Mouse (Mus musculus) forebrain, embryonic 14.5 days (tissue): ENCODE measurements around the gene 4930564D02Rik. TPM values are rescaled to one million over a fixed set of nuclear protein-coding genes. Genes with fewer than 3 reads are reported as not detected.

Experiments used
- ATAC-seq: fragments of 200-750 bp; cut with Nextera tagmentation; 2 replicates; pipeline ENCODE4 v1.8.0; 2017; ENCODE audit warnings: mild to moderate bottlenecking, moderate library complexity
- DNase-seq: peaks from one replicate; pipeline ENCODE4 v3.0.0-alpha.2; 2015; ENCODE audit warnings: low spot score
- H3K27ac ChIP-seq: fragments of 300-500 bp; sonication (generic); 2 replicates; pipeline ENCODE4 v1.5.1; 2014; ENCODE audit warnings: low read depth, mild to moderate bottlenecking, control low read depth, low read length, moderate library complexity
- H3K27me3 ChIP-seq: fragments of 300-500 bp; sonication (generic); replicated peaks from 2 replicates; pipeline ENCODE4 v1.6.1; 2014; ENCODE audit warnings: low read length, control low read depth, mixed read lengths; ENCODE audit not compliant: control insufficient read depth, insufficient read depth
- H3K36me3 ChIP-seq: fragments of 300-500 bp; sonication (generic); 2 replicates; pipeline ENCODE4 v1.6.1; 2014; ENCODE audit warnings: low read length, control low read depth; ENCODE audit not compliant: control insufficient read depth, insufficient read depth
- H3K4me1 ChIP-seq: fragments of 300-500 bp; sonication (generic); 2 replicates; pipeline ENCODE4 v1.6.1; 2014; ENCODE audit warnings: antibody characterized with exemption, low read length, control low read depth; ENCODE audit not compliant: control insufficient read depth, insufficient read depth
- H3K4me2 ChIP-seq: fragments of 300-500 bp; sonication (generic); 2 replicates; pipeline ENCODE4 v1.6.1; 2014; ENCODE audit warnings: mild to moderate bottlenecking, control low read depth, low read length
- H3K4me3 ChIP-seq: fragments of 300-500 bp; sonication (generic); 2 replicates; pipeline ENCODE4 v1.5.1; 2014; ENCODE audit warnings: low read depth, low read length, control low read depth
- H3K9ac ChIP-seq: fragments of 300-500 bp; sonication (generic); 2 replicates; pipeline ENCODE4 v1.6.1; 2014; ENCODE audit warnings: mild to moderate bottlenecking, low read length, control low read depth, moderate library complexity
- H3K9me3 ChIP-seq: fragments of 300-500 bp; sonication (generic); replicated peaks from 2 replicates; pipeline ENCODE4 v1.6.1; 2016; ENCODE audit warnings: low read length, control low read depth, mixed read lengths; ENCODE audit not compliant: control insufficient read depth
- WGBS: fragments of 180-500 bp; shearing (Covaris S2); extraction: QIAGEN DNeasy Blood & Tissue Kit; methylation state at CpG from one replicate; pipeline ENCODE4 v1.1.7; 2014; 5-methylcytosine and 5-hydroxymethylcytosine counted together
- polyA plus RNA-seq: library from polyadenylated mRNA; unstranded; fragments of >200 nt; fragmentation: Nextera tagmentation; extraction: Ambion mirVana; gene quantifications from 2 replicates; pipeline ENCODE4 v1.2.1, GENCODE M21; 2014

4930564D02Rik gene
- polyA plus RNA-seq, 1 experiment from 2014 or later: not detected

- Histone ChIP-seq H3K27me3 (no peaks in the 10 kb centered on the region), H3K4me2 (no peak overlapping the region), H3K27ac (no peak overlapping the region), H3K4me3 (no peak overlapping the region), H3K9me3 (no peaks in the 10 kb centered on the region), H3K36me3 (no peaks in the 10 kb centered on the region), H3K9ac (no peak overlapping the region), H3K4me1 (no peaks in the 10 kb centered on the region)
- 31% methylated on average over 3 of the region's 3 CpGs for WGBS
- DNase-seq (peak; percentile 25), ATAC-seq (peak; percentile 57; the same call in 1 of the 2 replicates)
Observed at GRCm38 (mm10) chr3:105090981-105091380, 24.3 kb downstream of the 4930564D02Rik start.

DNA sequence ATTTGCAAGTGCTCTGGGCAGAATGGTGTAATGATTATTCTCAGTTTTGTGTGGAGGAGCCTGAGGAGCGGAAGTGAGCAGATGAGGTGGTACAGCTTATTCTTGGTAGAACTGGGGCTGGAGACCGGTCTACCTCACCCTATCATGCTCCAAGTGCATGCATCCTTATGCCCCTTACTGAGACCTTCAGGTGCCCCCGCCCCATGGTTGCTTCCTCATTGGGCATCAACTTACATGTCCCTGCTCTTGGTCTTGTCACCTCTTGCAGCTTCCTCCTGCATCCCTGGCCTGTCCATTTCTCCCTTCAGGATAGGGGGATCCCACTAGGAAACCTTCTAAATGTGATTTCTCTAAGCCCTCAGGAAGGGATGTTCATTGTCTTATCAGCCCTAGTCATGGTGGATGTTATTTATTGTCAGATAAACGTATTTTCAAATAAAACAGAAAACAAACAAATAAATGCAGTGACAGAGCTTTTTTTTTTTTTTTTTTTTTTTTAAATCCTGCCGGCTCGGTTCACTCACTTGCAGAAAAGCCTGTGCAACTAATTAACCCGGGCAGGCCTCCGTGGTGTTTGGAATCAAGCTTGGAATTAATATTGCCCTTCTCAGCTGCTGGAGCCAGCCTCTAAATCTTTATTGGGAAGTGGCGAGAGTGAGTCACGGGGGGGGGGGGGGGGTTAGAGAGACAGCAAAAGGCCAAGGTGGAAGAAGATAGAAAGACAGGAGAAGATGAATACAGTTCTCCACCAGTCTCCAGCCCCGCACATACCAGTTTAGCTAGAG is 26.3 kb downstream of the 4930564D02Rik start:
- no peak overlapping the region for H3K4me3 ChIP-seq
- no peaks in the 10 kb centered on the region for H3K27me3 ChIP-seq
- H3K9me3 ChIP-seq: no peaks in the 10 kb centered on the region
- no peak overlapping the region for H3K27ac ChIP-seq
- DNase-seq (no peak), ATAC-seq (no peak)
- no peaks in the 10 kb centered on the region for H3K4me1 ChIP-seq
- 48% methylated on average over 11 of the region's 11 CpGs for WGBS
- no peak overlapping the region for H3K9ac ChIP-seq
- no peak overlapping the region for H3K4me2 ChIP-seq
- H3K36me3 ChIP-seq: no peaks in the 10 kb centered on the region

DNA sequence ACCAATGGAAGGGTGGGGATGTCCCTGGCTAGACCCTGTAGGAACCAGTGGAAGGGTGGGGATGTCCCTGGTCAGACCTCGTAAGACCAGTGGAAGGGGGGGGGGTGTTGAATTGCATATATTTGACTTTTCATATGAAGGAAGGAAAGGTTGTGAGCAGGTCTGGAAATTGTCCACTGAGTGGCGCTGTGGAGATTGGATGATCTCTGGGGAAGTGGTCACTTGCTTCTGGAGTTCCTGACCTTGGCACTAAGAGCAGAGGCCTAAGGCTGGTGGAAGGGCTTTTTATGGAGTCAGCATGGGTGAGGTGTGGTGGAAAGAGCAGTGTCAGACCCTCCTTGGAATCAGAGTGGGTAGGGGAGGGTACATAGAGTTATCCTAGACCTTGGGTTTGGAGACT is 27.8 kb downstream of the 4930564D02Rik start:
- 65% methylated on average over 2 of the region's 2 CpGs for WGBS
- H3K4me1 ChIP-seq: peaks cover under 1% of the 10 kb centered on the region; the same call in 1 of the 2 replicates
- no peaks in the 10 kb centered on the region for H3K9me3 ChIP-seq
- no peak overlapping the region for H3K4me3 ChIP-seq
- H3K9ac ChIP-seq: no peak overlapping the region
- no peak overlapping the region for H3K4me2 ChIP-seq
- no peak for ATAC-seq
- no peaks in the 10 kb centered on the region for H3K27me3 ChIP-seq
- no peaks in the 10 kb centered on the region for H3K36me3 ChIP-seq
- no peak overlapping the region for H3K27ac ChIP-seq
- no peak for DNase-seq

GRCm38 (mm10) chr3:105095026-105095425 is 28.4 kb downstream of the 4930564D02Rik start:
- Histone ChIP-seq H3K36me3 (no peaks in the 10 kb centered on the region), H3K4me2 (no peak overlapping the region), H3K27ac (no peak overlapping the region), H3K9ac (no peak overlapping the region), H3K4me1 (peaks cover 6% of the 10 kb centered on the region), H3K4me3 (no peak overlapping the region), H3K9me3 (no peaks in the 10 kb centered on the region), H3K27me3 (no peaks in the 10 kb centered on the region)
- no peak for DNase-seq
- ATAC-seq: no peak
- WGBS: 73% methylated on average over 5 of the region's 5 CpGs

DNA sequence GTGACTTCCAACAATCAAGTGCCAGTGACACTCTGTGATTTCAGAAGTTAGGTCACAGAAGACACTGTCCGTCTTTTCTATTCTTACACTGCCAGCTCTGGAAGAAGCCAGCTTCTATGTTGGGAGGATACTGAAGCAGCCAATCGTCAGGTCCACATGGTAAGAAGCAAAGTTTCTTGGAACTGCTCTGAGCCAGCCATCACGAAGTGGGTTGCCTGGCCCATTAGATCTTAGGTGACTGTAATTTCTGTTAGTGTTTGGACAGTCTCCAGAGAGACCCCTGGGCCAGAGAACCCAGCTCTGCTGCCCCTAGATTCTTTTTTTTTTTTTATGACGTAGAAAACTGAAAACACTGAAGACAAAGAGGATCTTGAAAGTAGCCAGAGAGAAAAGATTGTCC is 30.9 kb downstream of the 4930564D02Rik start:
- H3K27ac ChIP-seq: no peak overlapping the region
- DNase-seq (no peak), ATAC-seq (no peak)
- no peak overlapping the region for H3K9ac ChIP-seq
- no peaks in the 10 kb centered on the region for H3K36me3 ChIP-seq
- WGBS: 91% methylated on average over 4 of the region's 4 CpGs
- no peak overlapping the region for H3K4me2 ChIP-seq
- H3K4me1 ChIP-seq: peaks cover 9% of the 10 kb centered on the region
- H3K27me3 ChIP-seq: no peaks in the 10 kb centered on the region
- no peak overlapping the region for H3K4me3 ChIP-seq
- H3K9me3 ChIP-seq: no peaks in the 10 kb centered on the region

DNA sequence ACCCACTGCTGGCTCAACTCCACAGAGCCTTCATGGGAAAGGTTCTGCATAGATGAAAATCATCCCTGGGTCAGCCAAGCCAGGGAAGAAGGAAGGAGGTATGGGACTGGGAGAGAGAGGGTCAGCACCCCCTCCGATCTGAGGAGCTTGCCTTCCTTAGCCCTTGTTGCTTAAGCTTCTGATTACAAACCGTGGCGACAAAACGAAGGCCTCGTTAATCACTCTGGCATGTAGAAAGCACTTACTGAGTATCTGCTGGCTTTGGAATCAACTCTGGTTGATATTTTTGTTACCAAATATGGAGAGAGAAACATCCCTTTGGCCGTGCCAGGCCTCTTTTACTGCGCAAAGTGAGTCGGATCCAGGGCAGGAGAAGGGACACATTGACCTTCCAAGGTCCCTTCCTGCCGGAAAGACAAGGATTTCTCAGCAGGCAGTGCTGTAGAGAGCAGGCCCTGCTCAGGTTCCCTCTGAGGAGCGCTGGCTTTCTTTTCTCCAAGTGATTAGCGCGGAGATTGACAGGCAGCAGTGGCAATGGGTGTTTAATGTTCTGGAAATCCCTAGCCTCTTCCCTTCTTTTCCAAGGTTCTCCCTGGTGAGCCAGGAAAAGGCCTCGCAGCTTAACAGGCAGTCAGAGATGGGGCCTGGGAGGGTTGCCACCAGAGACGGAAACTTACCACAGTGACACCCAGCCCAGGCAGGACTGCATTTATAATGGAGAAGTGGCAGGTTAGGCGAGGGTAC is 33.1 kb downstream of the 4930564D02Rik start:
- Histone ChIP-seq H3K4me1 (peaks cover 9% of the 10 kb centered on the region), H3K4me3 (no peak overlapping the region), H3K4me2 (no peak overlapping the region), H3K9me3 (no peaks in the 10 kb centered on the region), H3K9ac (no peak overlapping the region), H3K36me3 (no peaks in the 10 kb centered on the region), H3K27me3 (no peaks in the 10 kb centered on the region), H3K27ac (peak overlapping the region; percentile 23; the same call in 1 of the 2 replicates)
- WGBS: 11% methylated on average over 15 of the region's 15 CpGs
- DNase-seq (peak; percentile 35), ATAC-seq (no peak)

- DNase-seq (no peak), ATAC-seq (no peak)
- WGBS: 36% methylated on average over 4 of the region's 4 CpGs
- no peak overlapping the region for H3K27ac ChIP-seq
- H3K4me3 ChIP-seq: no peak overlapping the region
- no peaks in the 10 kb centered on the region for H3K9me3 ChIP-seq
- no peak overlapping the region for H3K9ac ChIP-seq
- H3K36me3 ChIP-seq: no peaks in the 10 kb centered on the region
- no peak overlapping the region for H3K4me2 ChIP-seq
- H3K27me3 ChIP-seq: no peaks in the 10 kb centered on the region
- peaks cover 9% of the 10 kb centered on the region for H3K4me1 ChIP-seq
Observed at GRCm38 (mm10) chr3:105100270-105100589, 33.6 kb downstream of the 4930564D02Rik start.

DNA sequence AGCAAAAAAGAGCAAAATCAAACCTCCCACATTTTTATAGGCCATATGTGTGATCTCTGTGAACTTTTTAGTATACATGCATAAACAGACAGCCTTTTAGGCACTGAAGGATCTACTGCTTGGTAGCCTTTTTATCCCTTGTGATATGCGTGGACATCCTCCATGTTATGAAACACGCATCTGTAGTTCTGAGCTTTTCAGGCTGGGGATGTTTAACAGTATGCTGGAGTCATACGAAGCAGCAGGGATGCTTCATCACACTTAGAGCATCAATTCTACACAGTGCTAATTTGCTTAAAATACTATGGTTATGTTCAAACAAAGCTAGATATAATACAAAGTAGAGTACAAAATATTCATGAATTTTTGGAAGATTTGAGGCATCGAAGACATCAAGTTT is 39.2 kb downstream of the 4930564D02Rik start:
- no peak overlapping the region for H3K4me3 ChIP-seq
- 90% methylated on average over 4 of the region's 4 CpGs for WGBS
- no peaks in the 10 kb centered on the region for H3K36me3 ChIP-seq
- DNase-seq: no peak
- H3K9ac ChIP-seq: no peak overlapping the region
- no peaks in the 10 kb centered on the region for H3K27me3 ChIP-seq
- H3K4me1 ChIP-seq: no peaks in the 10 kb centered on the region
- no peaks in the 10 kb centered on the region for H3K9me3 ChIP-seq
- no peak overlapping the region for H3K4me2 ChIP-seq
- H3K27ac ChIP-seq: no peak overlapping the region
- ATAC-seq: no peak

GRCm38 (mm10) chr3:105113859-105114258 is 47.2 kb downstream of the 4930564D02Rik start:
- no peaks in the 10 kb centered on the region for H3K27me3 ChIP-seq
- H3K4me3 ChIP-seq: no peak overlapping the region
- no peak overlapping the region for H3K9ac ChIP-seq
- no peak for ATAC-seq
- H3K27ac ChIP-seq: no peak overlapping the region
- H3K4me2 ChIP-seq: no peak overlapping the region
- no peaks in the 10 kb centered on the region for H3K9me3 ChIP-seq
- 97% methylated on average over 4 of the region's 4 CpGs for WGBS
- no peaks in the 10 kb centered on the region for H3K4me1 ChIP-seq
- H3K36me3 ChIP-seq: no peaks in the 10 kb centered on the region
- no peak for DNase-seq
